Mouse (Mus musculus): ENCODE results near the gene Tatdn3.

DNA sequence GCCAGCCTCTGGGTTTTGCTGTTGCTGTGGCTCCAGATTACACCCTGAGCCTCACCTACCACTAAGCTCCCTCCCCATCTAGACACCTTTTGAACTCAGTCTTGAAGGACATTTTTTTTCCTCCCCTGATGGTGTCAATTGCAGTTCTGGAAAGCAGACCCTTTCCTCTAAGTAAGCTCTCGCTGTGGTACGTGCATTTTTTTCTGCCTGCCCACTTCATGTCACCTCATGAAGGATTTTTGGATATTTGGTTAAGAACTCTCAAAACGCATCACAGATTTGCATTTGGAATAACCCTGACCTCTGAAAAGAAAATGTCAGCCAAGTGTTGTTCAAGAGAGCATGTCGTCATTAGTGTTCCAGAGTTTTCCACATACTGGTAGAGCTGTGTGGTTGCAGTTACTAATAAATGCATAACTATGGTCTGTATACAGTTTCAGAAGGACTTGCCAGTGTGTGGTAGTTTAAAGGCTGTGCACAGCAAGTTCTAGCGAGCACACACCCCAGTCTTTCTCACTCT lies 37.1 kb upstream of the Tatdn3 start:
- no peak for TF ChIP-seq FLI1 (IDR thresholded peaks at IDR 0.05; ENCODE audit: low read length)
- no peak for TF ChIP-seq GATA1 (IDR thresholded peaks at IDR 0.05; ENCODE audit: borderline replicate concordance, low read length)
